Mouse (Mus musculus) myocyte (in vitro differentiated cells): ENCODE measurements around the gene Gm9767. TPM values are rescaled to one million over a fixed set of nuclear protein-coding genes. Genes with fewer than 3 reads are reported as not detected.

Source experiments
- H3K27me3 ChIP-seq: one replicate; pipeline ENCODE4 v1.6.1; 2011; ENCODE audit not compliant: control insufficient read depth, insufficient read depth, insufficient read length
- H3K36me3 ChIP-seq: one replicate; pipeline ENCODE4 v1.6.1; 2011; ENCODE audit not compliant: control insufficient read depth, insufficient read depth
- H3K4me2 ChIP-seq: one replicate; pipeline ENCODE4 v1.6.1; 2011; ENCODE audit warnings: low read depth, control low read depth
- H3K4me3 ChIP-seq: one replicate; pipeline ENCODE4 v1.5.1; 2011; ENCODE audit warnings: mild to moderate bottlenecking, control low read depth, moderate library complexity
- H3K79me2 ChIP-seq: one replicate; pipeline ENCODE4 v1.6.1; 2011; ENCODE audit not compliant: control insufficient read depth, insufficient read depth
- H3ac ChIP-seq: one replicate; pipeline ENCODE4 v1.6.1; 2011; ENCODE audit not compliant: control insufficient read depth, insufficient read length
- CEBPB ChIP-seq: IDR thresholded peaks from 2 replicates; pipeline ENCODE4 v1.6.1; 2011; ENCODE audit warnings: mild to moderate bottlenecking, moderate library complexity; ENCODE audit not compliant: poor library complexity, insufficient read depth, severe bottlenecking
- E2F4 ChIP-seq: IDR thresholded peaks from one replicate; pipeline ENCODE4 v1.6.1; 2011; ENCODE audit warnings: mild to moderate bottlenecking, control low read depth, moderate library complexity; ENCODE audit not compliant: insufficient read depth
- MAX ChIP-seq: IDR thresholded peaks from one replicate; pipeline ENCODE4 v1.6.1; 2011; ENCODE audit warnings: low read depth, mild to moderate bottlenecking, control low read depth
- MYOD1 ChIP-seq, 3 experiments: IDR thresholded peaks; one replicate each; pipeline ENCODE4 v1.6.1; 2011; ENCODE audit warnings: control low read depth in 2 of 3, low read depth in 2 of 3, mild to moderate bottlenecking in 2 of 3, moderate library complexity in 1 of 3; ENCODE audit not compliant: insufficient read length in 2 of 3, control insufficient read depth in 1 of 3
- MYOG ChIP-seq, 3 experiments: IDR thresholded peaks; one replicate each; pipeline ENCODE4 v1.6.1; 2011; ENCODE audit warnings: control low read depth in 2 of 3, low read depth in 2 of 3, mild to moderate bottlenecking in 2 of 3; ENCODE audit not compliant: insufficient read length in 2 of 3, control insufficient read depth in 1 of 3, insufficient read depth in 1 of 3
- POLR2A ChIP-seq: IDR thresholded peaks from one replicate; pipeline ENCODE4 v1.6.1; 2011; ENCODE audit warnings: low read depth, mild to moderate bottlenecking, control low read depth, moderate library complexity; ENCODE audit not compliant: insufficient read length
- POLR2AphosphoS2 ChIP-seq: IDR thresholded peaks from one replicate; pipeline ENCODE4 v1.6.1; 2011; ENCODE audit warnings: low read depth, control low read depth; ENCODE audit not compliant: insufficient read length
- REST ChIP-seq: IDR thresholded peaks from one replicate; pipeline ENCODE4 v1.6.1; 2011; ENCODE audit warnings: mild to moderate bottlenecking, control low read depth, moderate library complexity; ENCODE audit not compliant: insufficient read depth, insufficient read length
- SRF ChIP-seq: IDR thresholded peaks from one replicate; pipeline ENCODE4 v1.6.1; 2011; ENCODE audit warnings: low read depth; ENCODE audit not compliant: control insufficient read depth, insufficient read length
- TCF12 ChIP-seq: IDR thresholded peaks from one replicate; pipeline ENCODE4 v1.6.1; 2011; ENCODE audit warnings: mild to moderate bottlenecking, control low read depth; ENCODE audit not compliant: poor library complexity, insufficient read depth, severe bottlenecking
- TCF3 ChIP-seq: IDR thresholded peaks from one replicate; pipeline ENCODE4 v1.6.1; 2011; ENCODE audit warnings: low read depth, control low read depth; ENCODE audit not compliant: insufficient read length
- USF1 ChIP-seq: IDR thresholded peaks from one replicate; pipeline ENCODE4 v1.6.1; 2011; ENCODE audit warnings: low read depth, mild to moderate bottlenecking, control low read depth, moderate library complexity
- polyA plus RNA-seq: library from polyadenylated mRNA; unstranded; fragments of >200 nt; fragmentation: generic; extraction: Trizol; gene quantifications from one replicate; pipeline ENCODE4 v1.2.1, GENCODE M21; 2012; ENCODE audit warnings: missing spikeins

The Gm9767 gene
- 0.10 TPM for polyA plus RNA-seq

- TF ChIP-seq POLR2A (no peak), SRF (no peak), MAX (no peak), MYOG (IDR thresholded peaks at IDR 0.05; ENCODE audit: control insufficient read depth in 1 of 3, insufficient read depth in 1 of 3, insufficient read length in 2 of 3, low read depth in 2 of 3) (peak in 2 of 3 experiments; percentile 76 to 87), REST (no peak), E2F4 (no peak), MYOD1 (IDR thresholded peaks at IDR 0.05; ENCODE audit: control insufficient read depth in 1 of 3, insufficient read length in 2 of 3, low read depth in 2 of 3) (peak in 2 of 3 experiments; percentile 31 to 83), CEBPB (no peak), POLR2AphosphoS2 (no peak)
- Histone ChIP-seq H3K4me3 (peak within 1 kb of the TSS; percentile 47), H3K27me3 (no peaks in the 10 kb centered on the region), H3K4me2 (peak within 1 kb of the TSS; percentile 65), H3K79me2 (no peaks in the 10 kb centered on the region), H3K36me3 (no peaks in the 10 kb centered on the region), H3ac (peak within 1 kb of the TSS; percentile 64)
Observed at GRCm38 (mm10) chr10:26077671-26078481, at the start of gene Gm9767. Gm9767 (plus strand) TSS chr10:26078255.

DNA sequence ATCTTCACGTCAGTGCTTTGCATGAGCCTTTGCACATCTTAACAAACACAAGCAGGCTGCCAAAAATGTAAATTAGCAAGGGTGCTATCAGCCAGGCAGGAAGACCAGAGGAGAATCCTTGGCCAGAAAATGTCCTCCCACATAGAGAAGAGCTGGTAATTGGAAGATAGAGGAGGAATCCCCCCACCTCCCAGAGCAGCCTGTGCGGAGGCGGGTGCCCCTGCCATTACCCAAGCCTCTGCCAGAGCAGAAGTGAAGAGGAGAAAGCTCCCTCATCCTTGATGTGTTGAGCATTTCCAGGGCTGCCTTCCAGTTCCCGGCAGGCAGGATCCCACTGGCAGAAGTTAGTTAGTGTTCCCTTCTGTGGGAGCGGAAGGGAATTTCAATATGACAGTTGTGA lies 43.1 kb upstream of the Gm9767 start:
- peaks cover 5% of the 10 kb centered on the region for H3K36me3 ChIP-seq

DNA sequence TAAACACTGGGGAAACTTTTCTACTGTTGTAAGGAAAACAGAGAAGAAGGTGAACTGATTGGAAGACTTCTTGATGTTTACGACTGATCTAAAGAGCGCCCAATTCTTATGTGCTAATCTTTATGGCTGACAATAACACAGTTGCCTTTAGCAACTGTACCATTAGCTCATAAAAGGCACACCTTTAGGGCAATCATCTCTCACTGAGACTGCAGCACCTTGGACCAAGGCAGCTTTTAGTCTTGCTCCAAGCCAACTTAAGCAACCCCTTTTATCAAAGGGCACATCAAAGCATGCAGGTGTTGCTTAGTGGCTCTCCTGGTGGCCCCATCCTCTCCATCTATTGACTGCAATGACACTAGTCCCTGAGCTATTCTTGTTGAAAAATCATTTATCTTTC lies 26.9 kb upstream of the Gm9767 start:
- Histone ChIP-seq H3K27me3 (no peaks in the 10 kb centered on the region), H3K36me3 (no peaks in the 10 kb centered on the region), H3K4me2 (no peak overlapping the region), H3ac (no peak overlapping the region), H3K4me3 (no peak overlapping the region), H3K79me2 (no peaks in the 10 kb centered on the region)
- TF ChIP-seq MAX (no peak), POLR2A (no peak), POLR2AphosphoS2 (no peak), SRF (no peak), CEBPB (no peak), REST (no peak), TCF3 (no peak), MYOG (IDR thresholded peaks at IDR 0.05; ENCODE audit: control insufficient read depth in 1 of 3, insufficient read depth in 1 of 3, insufficient read length in 2 of 3, low read depth in 2 of 3) (no peak), E2F4 (no peak), USF1 (no peak), TCF12 (no peak), MYOD1 (IDR thresholded peaks at IDR 0.05; ENCODE audit: control insufficient read depth in 1 of 3, insufficient read length in 2 of 3, low read depth in 2 of 3) (no peak)

More for the DNA sequence above, 43.1 kb upstream of the Gm9767 start:
- Histone ChIP-seq H3K4me2 (no peak overlapping the region), H3K79me2 (no peaks in the 10 kb centered on the region), H3K27me3 (no peaks in the 10 kb centered on the region), H3ac (no peak overlapping the region), H3K4me3 (no peak overlapping the region)
- no peak for TF ChIP-seq POLR2A
- TF ChIP-seq MYOG (IDR thresholded peaks at IDR 0.05; ENCODE audit: control insufficient read depth in 1 of 3, insufficient read depth in 1 of 3, insufficient read length in 2 of 3, low read depth in 2 of 3) = no peak
- TF ChIP-seq USF1 = no peak
- TF ChIP-seq MYOD1 (IDR thresholded peaks at IDR 0.05; ENCODE audit: control insufficient read depth in 1 of 3, insufficient read length in 2 of 3, low read depth in 2 of 3) = no peak
- TF ChIP-seq TCF3 = no peak
- no peak for TF ChIP-seq CEBPB
- TF ChIP-seq SRF = no peak
- TF ChIP-seq REST = no peak
- no peak for TF ChIP-seq POLR2AphosphoS2
- TF ChIP-seq E2F4 = no peak
- no peak for TF ChIP-seq TCF12
- no peak for TF ChIP-seq MAX

GRCm38 (mm10) chr10:26059662-26060307 lies 18.3 kb upstream of the Gm9767 start:
- TF ChIP-seq TCF3 (no peak), SRF (no peak), TCF12 (no peak), POLR2AphosphoS2 (no peak)
- Histone ChIP-seq H3K27me3 (no peaks in the 10 kb centered on the region), H3K79me2 (no peaks in the 10 kb centered on the region), H3K36me3 (no peaks in the 10 kb centered on the region), H3K4me2 (no peak overlapping the region), H3ac (no peak overlapping the region), H3K4me3 (no peak overlapping the region)
